Mouse (Mus musculus): ENCODE data around the gene Nrcam.

The Nrcam gene

DNA sequence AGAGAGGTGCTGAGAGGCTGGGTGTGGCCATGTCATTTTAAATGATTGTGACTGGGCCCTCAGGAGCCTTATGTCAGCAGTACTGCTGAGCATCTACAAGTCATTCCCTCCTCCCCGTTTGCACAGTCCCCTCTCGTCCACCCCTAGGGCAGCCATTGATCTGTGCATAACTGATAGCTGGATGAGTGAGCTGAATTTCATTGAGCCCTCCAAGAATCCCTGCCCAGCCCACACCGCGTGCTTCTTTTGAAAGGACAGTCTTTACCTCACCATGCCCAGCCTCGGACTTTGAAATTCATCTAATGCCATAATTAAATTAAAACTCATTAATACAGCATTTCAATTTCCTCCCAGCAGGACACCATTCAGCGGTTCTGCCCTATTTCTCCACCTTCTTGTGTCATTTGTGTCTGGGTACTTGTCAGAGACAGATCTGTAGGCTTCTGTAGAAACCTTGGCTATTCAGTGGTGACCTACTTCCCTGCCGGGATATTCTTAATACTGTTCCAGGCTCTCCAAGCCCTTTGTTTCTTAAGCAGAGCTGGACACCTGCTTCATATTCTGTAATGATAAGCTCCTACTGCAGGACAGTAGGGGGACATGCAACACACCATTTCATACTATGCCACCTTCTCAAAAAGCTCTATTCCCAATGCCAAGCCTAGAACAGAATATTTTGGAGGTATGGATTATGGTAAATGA, 190.9 kb downstream of the Nrcam start:
- no peak for DNase-seq (ENCODE audit: low read depth)

GRCm38 (mm10) chr12:44521496-44521895, 192.8 kb downstream of the Nrcam start:
- no peak for DNase-seq (ENCODE audit: low read depth)

- DNase-seq (ENCODE audit: low read depth), result no peak
These were observed 196.2 kb downstream of the Nrcam start for GRCm38 (mm10) chr12:44524621-44525565.

- DNase-seq (ENCODE audit: low read depth), result no peak
These were observed 199.8 kb downstream of the Nrcam start for GRCm38 (mm10) chr12:44528391-44529016.

GRCm38 (mm10) chr12:44532337-44533113, 203.8 kb downstream of the Nrcam start:
- no peak for DNase-seq (ENCODE audit: low read depth)

DNA sequence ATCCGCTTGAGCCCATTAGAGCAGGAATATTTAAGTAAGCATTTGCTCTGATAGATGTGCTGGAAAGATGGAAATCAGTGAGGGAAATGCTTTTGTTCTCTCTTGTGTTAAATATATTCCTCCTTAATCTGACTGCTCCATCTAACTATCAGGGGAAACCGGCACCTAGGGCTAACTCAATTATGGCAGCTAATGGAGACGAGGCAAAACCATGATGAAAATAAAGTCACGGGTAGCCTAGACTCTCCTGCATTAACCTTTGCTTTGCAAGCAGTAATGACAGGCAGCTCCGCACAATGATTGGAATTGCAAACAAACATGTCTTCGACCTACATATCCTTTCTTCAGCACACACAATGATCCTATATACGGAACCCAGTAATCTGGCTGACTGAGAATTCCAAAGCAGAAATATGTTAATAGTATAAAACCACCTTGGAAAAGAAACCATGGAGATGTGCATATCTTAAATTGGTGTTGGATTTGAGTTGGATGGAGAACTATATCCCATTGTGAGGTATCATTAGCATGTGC, 205.5 kb downstream of the Nrcam start:
- DNase-seq (ENCODE audit: low read depth), result no peak

GRCm38 (mm10) chr12:44535623-44536022, 206.9 kb downstream of the Nrcam start:
- DNase-seq (ENCODE audit: low read depth), result no peak

GRCm38 (mm10) chr12:44547721-44548369, 219.2 kb downstream of the Nrcam start:
- peak; percentile 15 for DNase-seq (ENCODE audit: low read depth)

DNA sequence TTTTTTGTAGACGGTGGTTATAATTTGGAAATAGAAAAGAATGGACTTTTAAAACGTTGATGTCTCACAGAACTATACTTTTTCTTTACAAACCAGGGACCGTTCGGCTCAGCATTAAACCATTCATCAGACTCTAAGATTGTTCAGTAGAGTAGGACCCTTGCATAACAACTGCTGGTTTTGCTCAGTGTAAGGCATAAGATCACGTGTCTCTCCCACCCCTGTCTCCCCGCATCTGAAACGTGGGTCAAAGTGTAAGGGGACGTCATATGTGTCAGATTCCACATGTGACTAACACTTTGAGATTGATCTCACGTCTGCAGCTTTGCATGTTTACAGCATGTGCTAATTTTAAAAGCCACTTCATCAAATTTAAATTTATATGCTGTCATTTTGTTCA, 219.8 kb downstream of the Nrcam start:
- DNase-seq (ENCODE audit: low read depth), result no peak

DNA sequence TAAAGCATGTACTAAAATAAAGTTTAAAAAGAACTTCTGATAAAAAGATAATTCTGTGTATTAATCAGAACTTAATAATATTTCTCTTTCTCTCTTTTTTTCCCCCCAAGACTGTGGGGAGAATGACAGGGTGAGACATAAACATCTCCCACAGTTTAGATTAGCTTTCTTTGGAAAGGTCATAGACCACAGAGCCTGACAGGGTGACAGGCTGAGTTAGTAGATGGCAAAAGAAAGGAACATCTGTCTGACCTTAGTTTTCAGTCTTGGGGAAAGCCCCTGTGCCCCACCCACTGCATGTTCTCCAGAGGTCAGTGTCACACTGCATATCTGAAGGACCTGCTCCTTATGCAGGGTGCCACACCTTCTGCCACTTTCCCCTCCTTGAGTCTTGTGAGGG, 222.9 kb downstream of the Nrcam start:
- DNase-seq (ENCODE audit: low read depth), result no peak

- no peak for DNase-seq (ENCODE audit: low read depth)
These were observed 225.4 kb downstream of the Nrcam start for GRCm38 (mm10) chr12:44554051-44554450.

DNA sequence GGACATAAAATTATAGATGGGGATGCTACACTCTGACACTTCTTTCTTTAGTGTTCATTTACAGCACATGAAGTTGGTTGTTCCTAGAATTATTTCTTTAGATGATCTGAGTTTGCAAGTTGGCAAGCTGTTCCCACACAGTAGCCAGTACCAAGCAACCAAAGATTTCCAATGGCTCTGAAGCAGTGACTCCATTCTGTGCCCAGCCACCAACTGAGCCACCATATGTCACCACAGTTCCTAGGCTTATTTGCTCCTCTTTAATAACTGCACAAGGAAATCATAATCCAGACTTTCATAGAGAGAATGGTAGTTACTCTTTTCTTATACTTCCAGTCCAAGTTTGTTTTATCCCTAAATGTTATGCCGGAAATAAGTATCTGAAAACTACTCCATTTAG, 226.1 kb downstream of the Nrcam start:
- no peak for DNase-seq (ENCODE audit: low read depth)

DNA sequence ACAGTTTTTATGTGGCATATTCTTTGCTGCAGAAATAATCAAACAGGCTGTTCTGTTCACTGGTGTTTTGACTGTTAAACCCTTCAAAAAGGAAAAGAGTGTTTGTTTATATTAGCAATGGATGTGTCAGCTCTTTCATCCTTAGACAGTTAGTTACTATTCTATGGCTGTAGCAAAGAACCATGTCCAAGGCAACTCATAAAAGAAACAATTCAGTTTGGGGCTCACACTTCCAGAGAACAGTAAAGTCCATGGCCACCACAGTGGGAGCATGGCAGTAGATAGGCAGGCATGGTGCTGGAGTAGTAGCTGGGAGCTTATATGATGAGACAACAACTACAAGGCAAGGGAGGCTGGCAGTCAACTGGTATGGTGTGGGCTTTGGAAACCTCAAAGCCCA, 231.3 kb downstream of the Nrcam start:
- DNase-seq (ENCODE audit: low read depth), result no peak

GRCm38 (mm10) chr12:44570070-44570469, 241.4 kb downstream of the Nrcam start:
- DNase-seq (ENCODE audit: low read depth), result no peak

DNA sequence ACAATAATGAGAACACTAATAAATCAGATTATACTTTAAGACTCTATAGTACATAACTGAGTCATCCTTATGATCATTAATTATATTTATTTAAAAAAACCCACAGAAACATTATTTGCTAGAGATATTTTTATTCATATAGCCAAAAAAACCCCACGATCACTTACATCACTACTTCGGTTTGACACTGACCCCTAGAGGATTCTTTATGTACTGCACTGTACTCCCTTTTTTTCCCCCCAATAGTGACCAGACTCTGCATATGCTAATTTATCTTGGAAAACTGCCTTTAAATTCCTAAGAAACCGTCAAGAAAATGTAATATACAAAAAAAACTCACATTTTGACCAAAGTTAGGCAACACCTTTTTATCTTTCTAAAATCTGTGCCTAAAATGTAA, 244.0 kb downstream of the Nrcam start:
- DNase-seq (ENCODE audit: low read depth), result no peak

DNA sequence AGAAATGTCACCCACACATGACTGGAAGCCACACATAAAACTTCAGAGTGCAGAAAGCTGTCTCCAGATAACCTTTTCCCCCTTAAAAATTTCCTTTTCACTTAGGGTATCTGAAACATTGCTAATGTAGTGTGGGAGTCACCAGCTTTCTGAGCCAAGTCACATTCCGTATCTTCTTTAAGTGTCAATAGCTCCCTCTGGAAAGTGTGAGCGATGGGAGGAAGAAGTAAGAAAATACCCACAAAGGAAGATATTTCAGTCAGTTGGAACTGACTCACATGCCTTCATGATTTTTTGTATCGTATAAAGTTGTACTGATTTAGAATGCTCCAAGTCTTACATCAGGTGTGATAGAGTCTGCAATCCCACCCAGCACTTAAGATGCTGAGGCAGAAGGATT, 245.5 kb downstream of the Nrcam start:
- DNase-seq (ENCODE audit: low read depth), result no peak

- peak; percentile 10 for DNase-seq (ENCODE audit: low read depth)
These were observed 272.9 kb downstream of the Nrcam start for GRCm38 (mm10) chr12:44601410-44602149.

GRCm38 (mm10) chr12:44602269-44602957, 273.7 kb downstream of the Nrcam start:
- DNase-seq (ENCODE audit: low read depth), result no peak

DNA sequence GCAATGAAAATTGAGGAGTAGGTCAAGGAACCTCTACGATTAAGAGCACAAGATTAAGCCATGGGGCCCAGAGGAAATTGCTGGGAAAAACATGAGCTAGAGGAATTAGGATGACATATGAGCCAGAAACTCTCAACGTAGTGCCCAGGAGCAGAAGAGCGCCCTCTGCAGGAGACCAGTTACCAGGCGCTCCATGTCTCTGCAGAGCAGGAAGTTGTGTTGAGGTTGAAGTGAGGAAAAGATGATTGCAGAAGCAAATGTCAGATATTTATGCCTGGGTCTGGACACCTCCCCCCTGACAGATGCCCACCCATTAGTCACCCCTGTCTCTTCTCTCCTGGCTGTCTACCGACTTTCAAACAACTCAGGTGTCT, 274.3 kb downstream of the Nrcam start:
- DNase-seq (ENCODE audit: low read depth), result no peak

DNA sequence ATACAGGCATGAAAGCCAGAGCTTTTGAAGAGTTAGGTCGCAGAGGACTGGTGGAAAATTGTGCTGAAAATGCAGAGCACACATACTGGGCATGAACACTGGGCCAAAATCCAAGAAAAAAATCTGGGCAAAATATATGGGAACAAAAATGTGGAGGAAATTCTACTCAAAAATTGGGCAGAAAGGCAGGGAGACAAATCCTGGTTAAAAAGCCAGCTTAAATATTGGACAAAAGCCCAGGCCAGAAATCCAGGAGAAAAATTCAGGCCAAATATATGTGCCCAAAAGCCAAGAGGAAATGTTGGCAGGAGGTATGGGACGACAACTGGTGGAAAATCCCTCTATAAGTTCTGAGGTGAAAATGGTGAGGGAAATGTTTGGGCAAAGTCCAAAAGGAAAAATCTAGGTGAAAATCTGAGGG, 288.3 kb downstream of the Nrcam start:
- no peak for DNase-seq (ENCODE audit: low read depth)

Data from c-Kit-positive CD71-positive TER-119-negative erythroid progenitor cells, embryonic 14.5 days (primary cell).